Mouse (Mus musculus): ENCODE results near the gene Six4. TPM values are rescaled to one million over a fixed set of nuclear protein-coding genes. Genes with fewer than 3 reads are reported as not detected.
A peak's percentile ranks its signal among the peaks of the same experiment; 100 is the strongest.
"Not testable (repeated sequence)": the region's sequence is repeated elsewhere in the genome, so short reads cannot be mapped to it uniquely, and the experiment has no call there.

The Six4 gene
- polyA plus RNA-seq, 1 experiment = 0.84 TPM

DNA sequence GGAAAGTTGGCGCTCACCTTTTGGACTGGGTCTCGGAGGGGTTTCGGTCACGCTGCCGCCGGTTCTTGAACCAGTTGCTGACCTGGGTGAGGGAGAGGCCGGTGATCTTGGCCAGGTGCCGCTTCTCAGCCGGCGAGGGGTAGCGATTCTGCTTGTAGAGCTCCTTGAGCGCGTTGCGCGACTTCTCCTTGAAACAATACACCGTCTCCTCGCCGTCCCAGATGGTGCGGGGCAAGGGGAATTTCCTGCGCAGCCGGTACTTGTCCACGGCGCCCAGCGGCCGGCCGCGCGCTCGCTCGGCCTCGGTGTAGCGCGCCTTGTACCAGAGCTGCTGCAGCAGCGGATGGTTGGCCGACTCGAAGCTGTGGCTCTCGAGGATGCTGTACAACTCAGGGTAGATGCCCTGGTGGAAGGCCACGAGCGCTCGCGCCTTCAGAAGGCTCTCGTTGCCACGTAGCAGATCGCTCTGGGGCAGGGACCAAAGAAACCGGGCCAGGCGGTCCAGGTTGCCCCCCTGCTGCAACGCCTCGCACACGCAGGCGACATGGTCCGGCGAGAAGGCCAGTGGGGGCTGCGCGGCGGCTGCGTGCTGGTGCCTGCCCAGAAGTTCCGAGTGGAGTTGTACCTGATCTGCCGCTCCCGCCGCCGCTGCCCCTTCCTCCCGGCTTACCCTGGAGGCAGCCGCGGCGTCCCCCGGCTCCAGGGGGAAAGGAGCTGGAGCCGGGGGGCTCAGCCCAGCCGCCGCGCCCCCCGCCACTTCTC lies 749 bp downstream of the Six4 start:
- H3K27ac ChIP-seq (ENCODE audit: insufficient read depth, low read length) = no peak overlapping the region
- H3K4me1 ChIP-seq (ENCODE audit: control insufficient read depth, insufficient read depth, low read length) = no peaks in the 10 kb centered on the region
- H3K4me3 ChIP-seq (ENCODE audit: insufficient read depth, low read length) = peak overlapping the region; percentile 52
- TF ChIP-seq CTCF (IDR thresholded peaks at IDR 0.05; ENCODE audit: extremely low read depth, insufficient read depth, low read length) (no peak), POLR2A (IDR thresholded peaks at IDR 0.05; ENCODE audit: extremely low read depth, insufficient read depth, low read length) (no peak)

DNA sequence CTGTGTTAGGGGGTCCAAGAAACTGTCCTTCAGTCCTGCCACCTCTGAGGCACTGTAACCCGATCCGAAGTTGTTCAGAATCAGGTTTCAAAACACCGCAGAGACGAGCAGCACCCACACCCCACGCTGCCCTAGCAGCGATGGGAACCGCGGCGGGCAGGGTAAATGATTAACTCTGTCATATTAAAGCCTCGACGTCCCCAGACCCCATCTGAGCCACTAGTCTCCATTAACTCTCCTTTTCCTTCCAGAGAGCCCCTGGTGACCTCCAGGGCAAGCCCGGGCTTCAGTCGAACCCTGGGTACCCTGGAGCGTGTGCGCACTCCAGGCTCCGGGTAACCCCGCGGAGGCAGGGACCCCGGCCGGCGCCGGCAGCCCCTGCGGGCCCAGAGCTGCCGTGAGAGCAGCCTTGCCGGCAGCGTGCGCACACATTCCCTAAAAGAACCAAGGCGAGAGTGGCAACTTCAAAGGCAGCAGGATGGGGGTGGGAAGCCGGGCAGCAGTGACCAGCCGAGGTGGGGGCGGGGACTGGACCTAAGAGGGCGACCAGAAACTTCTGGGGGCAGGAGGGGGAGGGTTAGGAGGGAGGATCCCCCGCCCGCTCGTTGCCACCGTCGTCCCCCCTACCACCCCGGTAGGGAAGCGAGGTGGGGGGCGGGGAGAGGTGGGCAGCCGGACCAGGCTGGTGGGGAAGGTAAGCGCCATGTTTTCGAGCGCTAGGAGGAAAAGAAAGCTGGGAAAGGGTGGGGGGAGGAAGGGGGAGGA lies 1.5 kb downstream of the Six4 start:
- H3K4me1 ChIP-seq (ENCODE audit: control insufficient read depth, insufficient read depth, low read length) = no peaks in the 10 kb centered on the region
- peak overlapping the region; percentile 52 for H3K4me3 ChIP-seq (ENCODE audit: insufficient read depth, low read length)
- TF ChIP-seq POLR2A (IDR thresholded peaks at IDR 0.05; ENCODE audit: extremely low read depth, insufficient read depth, low read length) = no peak
- H3K27ac ChIP-seq (ENCODE audit: insufficient read depth, low read length) = no peak overlapping the region

DNA sequence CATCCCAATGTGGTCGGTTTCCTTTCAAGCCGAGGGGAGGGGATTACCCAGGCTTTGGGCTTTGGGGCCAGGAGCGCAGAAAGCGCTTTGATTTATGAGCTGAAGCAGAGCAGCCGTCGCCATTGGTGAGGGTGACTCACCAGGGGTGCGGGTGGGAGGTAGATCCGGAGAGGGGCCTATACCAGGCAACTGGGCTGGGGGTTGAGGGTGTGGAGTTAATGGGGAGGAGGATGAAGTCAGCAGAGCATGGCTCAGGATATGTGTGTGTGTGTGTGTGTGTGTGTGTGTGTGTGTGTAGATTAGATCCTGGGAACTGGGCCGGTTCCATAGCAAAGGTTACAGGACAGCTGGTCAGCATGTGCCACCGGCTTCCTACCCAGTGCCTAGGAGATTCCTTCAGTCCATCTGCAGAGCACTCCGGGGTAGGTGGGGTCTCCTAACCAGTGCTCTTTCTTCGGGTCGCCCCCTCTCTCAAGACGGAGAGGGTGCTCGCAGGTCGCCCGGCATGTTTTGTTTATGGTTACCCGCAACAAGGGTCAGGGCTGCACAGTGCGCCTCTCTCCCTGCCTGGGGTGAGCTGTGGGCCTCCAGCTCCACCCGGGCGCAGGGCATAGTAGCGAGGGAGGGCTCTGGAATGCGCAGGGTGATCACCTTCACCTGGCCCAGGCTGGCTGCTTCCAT lies 2.7 kb downstream of the Six4 start:
- TF ChIP-seq POLR2A (IDR thresholded peaks at IDR 0.05; ENCODE audit: extremely low read depth, insufficient read depth, low read length) (no peak), CTCF (IDR thresholded peaks at IDR 0.05; ENCODE audit: extremely low read depth, insufficient read depth, low read length) (no peak)
- Histone ChIP-seq H3K27ac (ENCODE audit: insufficient read depth, low read length) (no peak overlapping the region), H3K4me1 (ENCODE audit: control insufficient read depth, insufficient read depth, low read length) (no peaks in the 10 kb centered on the region), H3K4me3 (ENCODE audit: insufficient read depth, low read length) (peak overlapping the region; percentile 52; the same call in 1 of the 2 replicates)

DNA sequence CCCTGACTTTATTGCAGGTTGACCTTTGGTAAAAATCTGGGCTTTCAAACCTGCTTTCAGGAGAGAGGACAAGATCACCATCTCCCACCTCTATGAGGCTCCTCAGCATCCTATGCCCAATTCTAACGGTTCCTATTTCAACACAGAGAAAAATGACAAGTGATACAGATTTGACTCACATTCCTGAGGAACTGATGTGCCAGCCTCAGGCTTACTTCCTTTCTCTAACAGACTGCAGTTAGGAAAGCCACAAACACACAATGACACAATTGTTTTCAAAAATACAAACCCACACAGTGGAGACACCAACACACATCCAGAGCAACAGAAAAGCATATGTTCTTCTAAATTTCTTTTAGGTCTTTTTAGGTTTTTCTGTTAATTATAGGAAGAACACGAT lies 5.4 kb downstream of the Six4 start:
- TF ChIP-seq POLR2A (IDR thresholded peaks at IDR 0.05; ENCODE audit: extremely low read depth, insufficient read depth, low read length) (no peak), CTCF (IDR thresholded peaks at IDR 0.05; ENCODE audit: extremely low read depth, insufficient read depth, low read length) (no peak)

DNA sequence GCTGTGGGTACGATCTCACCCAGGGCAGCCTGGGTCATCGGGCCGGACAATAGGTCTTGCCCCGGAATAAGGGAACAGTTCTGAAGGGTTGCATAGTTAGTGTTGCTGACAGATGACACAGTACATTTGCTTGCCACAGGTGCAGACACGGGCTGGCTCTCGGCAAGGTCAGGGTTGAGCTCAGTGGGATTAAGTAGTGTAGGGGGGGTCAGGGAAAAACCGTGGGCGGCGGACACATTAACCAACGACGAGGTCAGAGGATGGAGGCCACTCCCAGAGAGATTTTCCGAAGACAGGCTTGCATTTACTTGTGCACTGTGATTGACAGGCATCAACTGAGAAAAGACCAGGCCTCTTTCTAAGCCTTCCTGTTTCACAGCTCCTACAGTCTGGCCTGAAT lies 9.5 kb downstream of the Six4 start:
- Histone ChIP-seq H3K4me3 (ENCODE audit: insufficient read depth, low read length) (no peak overlapping the region), H3K27ac (ENCODE audit: insufficient read depth, low read length) (no peak overlapping the region), H3K4me1 (ENCODE audit: control insufficient read depth, insufficient read depth, low read length) (no peaks in the 10 kb centered on the region)
- TF ChIP-seq CTCF (IDR thresholded peaks at IDR 0.05; ENCODE audit: extremely low read depth, insufficient read depth, low read length) (no peak), POLR2A (IDR thresholded peaks at IDR 0.05; ENCODE audit: extremely low read depth, insufficient read depth, low read length) (no peak)

More for the DNA sequence above, 5.4 kb downstream of the Six4 start:
- Histone ChIP-seq H3K4me3 (ENCODE audit: insufficient read depth, low read length) (no peak overlapping the region), H3K27ac (ENCODE audit: insufficient read depth, low read length) (no peak overlapping the region), H3K4me1 (ENCODE audit: control insufficient read depth, insufficient read depth, low read length) (no peaks in the 10 kb centered on the region)

DNA sequence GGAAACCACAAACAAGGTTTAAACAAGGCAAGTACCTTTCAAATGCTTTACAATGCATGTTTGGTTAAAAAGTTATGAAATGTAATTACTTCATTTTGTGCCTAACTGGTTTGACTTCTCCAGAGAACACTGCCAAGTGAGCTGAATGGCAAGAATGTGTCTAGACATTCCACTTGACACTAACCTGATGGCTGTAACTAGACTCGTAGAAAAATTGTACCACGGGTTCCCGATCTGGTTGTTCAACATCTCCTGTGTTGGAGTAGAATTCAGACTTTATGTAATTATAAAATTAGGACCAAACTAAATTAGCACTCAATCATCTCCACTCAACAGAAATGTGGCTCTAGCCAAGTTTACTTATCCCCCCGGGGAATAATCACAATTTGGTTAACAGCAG lies 14.7 kb downstream of the Six4 start:
- Histone ChIP-seq H3K27ac (ENCODE audit: insufficient read depth, low read length) (no peak overlapping the region), H3K4me3 (ENCODE audit: insufficient read depth, low read length) (no peak overlapping the region), H3K4me1 (ENCODE audit: control insufficient read depth, insufficient read depth, low read length) (no peaks in the 10 kb centered on the region)
- TF ChIP-seq CTCF (IDR thresholded peaks at IDR 0.05; ENCODE audit: extremely low read depth, insufficient read depth, low read length) (no peak), POLR2A (IDR thresholded peaks at IDR 0.05; ENCODE audit: extremely low read depth, insufficient read depth, low read length) (no peak)

DNA sequence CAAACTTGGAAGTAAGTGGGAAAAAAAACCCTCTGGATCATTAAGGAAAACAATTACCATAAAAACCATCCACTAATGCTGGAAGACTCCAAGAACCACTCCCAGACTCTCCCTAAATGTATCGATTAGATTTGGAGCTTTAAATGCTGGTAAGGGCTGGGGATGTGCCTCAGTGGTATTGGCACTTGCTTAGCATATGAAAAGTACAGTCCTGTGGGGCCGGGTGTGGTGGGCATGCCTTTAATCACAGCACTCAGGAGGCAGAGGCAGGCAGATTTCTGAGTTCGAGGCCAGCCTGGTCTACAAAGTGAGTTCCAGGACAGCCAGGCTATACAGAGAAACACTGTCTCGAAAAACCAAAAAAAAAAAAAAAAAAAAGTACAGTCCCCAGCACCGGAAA lies 17.1 kb downstream of the Six4 start:
- H3K4me1 ChIP-seq (ENCODE audit: control insufficient read depth, insufficient read depth, low read length); H3K27ac ChIP-seq (ENCODE audit: insufficient read depth, low read length); H3K4me3 ChIP-seq (ENCODE audit: insufficient read depth, low read length): not testable (repeated sequence)

DNA sequence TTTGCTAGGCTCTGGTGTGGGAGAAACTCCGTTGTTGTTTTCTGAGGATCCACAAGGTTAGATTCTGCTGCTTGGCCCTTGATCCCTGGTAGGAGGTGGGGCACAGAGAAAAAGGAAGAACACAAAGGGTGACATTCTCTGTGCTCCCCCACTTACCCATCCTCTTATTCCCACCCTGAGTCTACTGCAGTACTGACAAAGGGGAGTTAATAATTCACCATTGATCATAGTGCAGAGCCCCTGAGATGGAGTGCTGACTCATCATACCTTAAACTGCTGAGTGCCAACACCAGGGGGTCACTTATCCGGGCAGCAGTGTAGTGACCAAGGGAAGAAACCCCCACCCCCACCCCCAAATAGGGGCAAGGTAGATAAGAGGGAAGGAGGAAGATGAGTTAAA lies 18.7 kb downstream of the Six4 start:
- TF ChIP-seq POLR2A (IDR thresholded peaks at IDR 0.05; ENCODE audit: extremely low read depth, insufficient read depth, low read length) (no peak), CTCF (IDR thresholded peaks at IDR 0.05; ENCODE audit: extremely low read depth, insufficient read depth, low read length) (no peak)

DNA sequence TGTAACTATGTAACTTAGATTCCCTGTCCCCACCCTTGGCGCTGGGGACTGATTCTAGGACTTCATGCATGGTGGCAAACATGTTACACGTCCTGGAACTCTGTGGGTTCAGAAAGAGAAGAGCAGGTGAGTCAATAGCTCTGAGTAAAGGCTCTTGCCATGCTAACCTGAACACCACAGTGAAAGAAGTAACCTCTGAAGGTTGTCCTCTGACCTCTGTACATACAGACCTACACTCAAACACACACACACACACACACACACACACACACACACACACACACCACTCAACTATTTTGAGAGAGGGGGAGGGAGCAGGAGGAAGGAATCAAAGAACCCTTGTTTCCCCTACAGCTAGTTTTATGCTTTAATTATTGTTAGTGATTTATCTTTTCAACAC lies 19.1 kb downstream of the Six4 start:
- H3K4me3 ChIP-seq (ENCODE audit: insufficient read depth, low read length) = no peak overlapping the region
- TF ChIP-seq CTCF (IDR thresholded peaks at IDR 0.05; ENCODE audit: extremely low read depth, insufficient read depth, low read length) (no peak), POLR2A (IDR thresholded peaks at IDR 0.05; ENCODE audit: extremely low read depth, insufficient read depth, low read length) (no peak)
- no peaks in the 10 kb centered on the region for H3K4me1 ChIP-seq (ENCODE audit: control insufficient read depth, insufficient read depth, low read length)
- no peak overlapping the region for H3K27ac ChIP-seq (ENCODE audit: insufficient read depth, low read length)

More for the DNA sequence above, 18.7 kb downstream of the Six4 start:
- H3K4me1 ChIP-seq (ENCODE audit: control insufficient read depth, insufficient read depth, low read length) = no peaks in the 10 kb centered on the region
- H3K4me3 ChIP-seq (ENCODE audit: insufficient read depth, low read length) = no peak overlapping the region
- no peak overlapping the region for H3K27ac ChIP-seq (ENCODE audit: insufficient read depth, low read length)

All from cortical plate, adult 2 months (tissue).